Mouse (Mus musculus) CH12.LX (cell line): ENCODE measurements around the gene Gcfc2. TPM values are rescaled to one million over a fixed set of nuclear protein-coding genes. Genes with fewer than 3 reads are reported as not detected.

Experiments
- DNase-seq: peaks from one replicate; pipeline ENCODE4 v3.0.0-alpha.2; 2013; ENCODE audit errors: extremely low read depth
- H3K27ac ChIP-seq: 2 replicates; pipeline ENCODE4 v1.5.1; 2012; ENCODE audit warnings: low read depth, mild to moderate bottlenecking, control low read depth, moderate library complexity; ENCODE audit not compliant: insufficient read depth
- H3K27me3 ChIP-seq: replicated peaks from 2 replicates; pipeline ENCODE3; 2012; ENCODE audit warnings: inconsistent platforms
- H3K36me3 ChIP-seq, 2 experiments: replicated peaks in 1 of 2; 2 replicates each; pipeline versions ENCODE3 to v1.6.1; 2012; ENCODE audit warnings: inconsistent platforms in 1 of 2, low read length in 1 of 2, mild to moderate bottlenecking in 1 of 2, mixed read lengths in 1 of 2, moderate library complexity in 1 of 2; ENCODE audit not compliant: control insufficient read depth in 1 of 2, insufficient read depth in 1 of 2
- H3K4me1 ChIP-seq, 2 experiments: 2 replicates each; pipeline ENCODE4 v1.6.1; 2012; ENCODE audit warnings: inconsistent platforms in 1 of 2, moderate library complexity in 1 of 2; ENCODE audit not compliant: insufficient read depth in 2 of 2, control insufficient read depth in 1 of 2
- H3K4me2 ChIP-seq: 2 replicates; pipeline ENCODE4 v1.6.1; 2012; ENCODE audit warnings: low read depth, mild to moderate bottlenecking, control low read depth; ENCODE audit not compliant: poor library complexity, insufficient read depth, severe bottlenecking
- H3K4me3 ChIP-seq, 3 experiments: fragments of 150-350 bp in 1 of 3; sonication (generic) in 1 of 3; replicated peaks in 1 of 3; 2 replicates each; pipeline versions ENCODE3 to v1.5.1; 2011 to 2012; ENCODE audit warnings: low read depth in 2 of 3, low read length in 2 of 3, mild to moderate bottlenecking in 2 of 3, moderate library complexity in 2 of 3, control low read depth in 1 of 3, improper control_type of control experiment in 1 of 3, inconsistent platforms in 1 of 3, mixed read lengths in 1 of 3; ENCODE audit not compliant: poor library complexity in 1 of 3
- H3K79me2 ChIP-seq: replicated peaks from 2 replicates; pipeline ENCODE4 v1.6.1; 2012; ENCODE audit warnings: mild to moderate bottlenecking, moderate library complexity; ENCODE audit not compliant: control insufficient read depth, poor library complexity, insufficient read depth, severe bottlenecking; ENCODE audit errors: extremely low read depth
- H3K9ac ChIP-seq: 2 replicates; pipeline ENCODE4 v1.6.1; 2012; ENCODE audit warnings: low read depth, mild to moderate bottlenecking, control low read depth, moderate library complexity; ENCODE audit not compliant: insufficient read depth
- H3K9me3 ChIP-seq: replicated peaks from 2 replicates; pipeline ENCODE3; 2012; ENCODE audit warnings: low read length, inconsistent platforms, mixed read lengths
- CHD2 ChIP-seq: IDR thresholded peaks from 2 replicates; pipeline ENCODE4 v1.6.1; 2011; ENCODE audit warnings: low read length, improper control_type of control experiment
- CTCF ChIP-seq, 2 experiments: IDR thresholded peaks in 1 of 2; conservative IDR thresholded peaks in 1 of 2; 2 replicates each; pipeline ENCODE4 v1.5.1; 2011 to 2012; ENCODE audit warnings: low read depth in 2 of 2, low read length in 2 of 2, improper control_type of control experiment in 1 of 2, inconsistent platforms in 1 of 2, mild to moderate bottlenecking in 1 of 2, moderate library complexity in 1 of 2
- ELF1 ChIP-seq: IDR thresholded peaks from 2 replicates; pipeline ENCODE4 v1.6.1; 2014; ENCODE audit warnings: low read depth, mild to moderate bottlenecking, inconsistent platforms, low read length, improper control_type of control experiment
- EP300 ChIP-seq: IDR thresholded peaks from 2 replicates; pipeline ENCODE4 v1.6.1; 2011; ENCODE audit warnings: low read length, improper control_type of control experiment
- ETS1 ChIP-seq: conservative IDR thresholded peaks from 2 replicates; pipeline ENCODE4 v1.6.1; 2012; ENCODE audit warnings: low read depth, mild to moderate bottlenecking, inconsistent platforms, low read length, improper control_type of control experiment, moderate library complexity
- JUN ChIP-seq: IDR thresholded peaks from 2 replicates; pipeline ENCODE4 v1.6.1; 2011; ENCODE audit warnings: low read depth, mild to moderate bottlenecking, low read length, improper control_type of control experiment, moderate library complexity; ENCODE audit not compliant: insufficient read depth
- KAT2A ChIP-seq: IDR thresholded peaks from 2 replicates; pipeline ENCODE4 v1.6.1; 2012; ENCODE audit warnings: low read length, improper control_type of control experiment, inconsistent platforms; ENCODE audit not compliant: insufficient replicate concordance
- MAFK ChIP-seq: IDR thresholded peaks from 2 replicates; pipeline ENCODE4 v1.6.1; 2011; ENCODE audit warnings: low read length, improper control_type of control experiment; ENCODE audit not compliant: insufficient replicate concordance
- MEF2A ChIP-seq: IDR thresholded peaks from 2 replicates; pipeline ENCODE4 v1.6.1; 2014; ENCODE audit warnings: low read depth, mild to moderate bottlenecking, inconsistent platforms, low read length, improper control_type of control experiment, borderline replicate concordance
- MXI1 ChIP-seq: IDR thresholded peaks from 2 replicates; pipeline ENCODE4 v1.6.1; 2011; ENCODE audit warnings: mild to moderate bottlenecking, low read depth, low read length, improper control_type of control experiment
- MYC ChIP-seq: IDR thresholded peaks from 2 replicates; pipeline ENCODE4 v1.6.1; 2011; ENCODE audit warnings: low read depth, mild to moderate bottlenecking, improper control_type of control experiment, low read length
- NRF1 ChIP-seq: IDR thresholded peaks from 2 replicates; pipeline ENCODE4 v1.6.1; 2014; ENCODE audit warnings: low read depth, mild to moderate bottlenecking, inconsistent platforms, low read length, improper control_type of control experiment, moderate library complexity
- POLR2A ChIP-seq: IDR thresholded peaks from 2 replicates; pipeline ENCODE4 v1.6.1; 2011; ENCODE audit warnings: low read depth, mild to moderate bottlenecking, improper control_type of control experiment, low read length
- RAD21 ChIP-seq: IDR thresholded peaks from 2 replicates; pipeline ENCODE4 v1.6.1; 2011; ENCODE audit warnings: low read depth, mild to moderate bottlenecking, low read length, improper control_type of control experiment, moderate library complexity
- SIN3A ChIP-seq: IDR thresholded peaks from 2 replicates; pipeline ENCODE4 v1.6.1; 2012; ENCODE audit warnings: low read length, improper control_type of control experiment, inconsistent platforms
- SMC3 ChIP-seq: IDR thresholded peaks from 2 replicates; pipeline ENCODE4 v1.6.1; 2011; ENCODE audit warnings: low read depth, low read length, improper control_type of control experiment
- TCF12 ChIP-seq: IDR thresholded peaks from 2 replicates; pipeline ENCODE4 v1.6.1; 2014; ENCODE audit warnings: low read depth, mild to moderate bottlenecking, inconsistent platforms, low read length, improper control_type of control experiment
- USF2 ChIP-seq: conservative IDR thresholded peaks from 2 replicates; pipeline ENCODE4 v1.6.1; 2011; ENCODE audit warnings: low read depth, low read length, improper control_type of control experiment
- ZC3H11A ChIP-seq: IDR thresholded peaks from 2 replicates; pipeline ENCODE4 v1.6.1; 2012; ENCODE audit warnings: low read depth, mild to moderate bottlenecking, inconsistent platforms, low read length, improper control_type of control experiment
- ZKSCAN1 ChIP-seq: IDR thresholded peaks from 2 replicates; pipeline ENCODE4 v1.6.1; 2012; ENCODE audit warnings: low read depth, inconsistent platforms, low read length, improper control_type of control experiment, borderline replicate concordance
- ZMIZ1 ChIP-seq: IDR thresholded peaks from 2 replicates; pipeline ENCODE4 v1.6.1; 2012; ENCODE audit warnings: low read depth, mild to moderate bottlenecking, inconsistent platforms, low read length, improper control_type of control experiment
- dilution Hi-C: fragments of 300-500 bp; cut with MboI; formaldehyde crosslinking; loops from 2 replicates; pipeline ENCODE4 v1.14.3; 2020; ENCODE audit warnings: low sequenced_read_pairs; ENCODE audit not compliant: extremely low pct_unique_long_range_greater_than_20kb, extremely low pct_ligation_motif_present
- in situ Hi-C: fragments of 300-500 bp; cut with MboI; formaldehyde crosslinking; loops from 3 replicates; pipeline ENCODE4 v1.14.3; 2019; ENCODE audit warnings: low sequenced_read_pairs, low pct_ligation_motif_present, low pct_unique_long_range_greater_than_20kb, mixed read lengths
- polyA plus RNA-seq: library from polyadenylated mRNA; unstranded; fragments of >175 nt; gene quantifications from 2 replicates; pipeline ENCODE4 v1.2.1, GENCODE M21; 2012; ENCODE audit warnings: low read depth; ENCODE audit not compliant: insufficient read length
- total RNA-seq, 2 experiments: library from RNA; depleted of rRNA; stranded (reverse); fragments of 300-350 nt in 1 of 2; fragments of >200 nt in 1 of 2; gene quantifications; 2 replicates each; pipeline ENCODE4 v1.2.3; 2012 to 2014

The Gcfc2 gene
- total and polyA plus RNA-seq, 3 experiments: 11.3 to 15.4 (median 14.6) TPM

DNA sequence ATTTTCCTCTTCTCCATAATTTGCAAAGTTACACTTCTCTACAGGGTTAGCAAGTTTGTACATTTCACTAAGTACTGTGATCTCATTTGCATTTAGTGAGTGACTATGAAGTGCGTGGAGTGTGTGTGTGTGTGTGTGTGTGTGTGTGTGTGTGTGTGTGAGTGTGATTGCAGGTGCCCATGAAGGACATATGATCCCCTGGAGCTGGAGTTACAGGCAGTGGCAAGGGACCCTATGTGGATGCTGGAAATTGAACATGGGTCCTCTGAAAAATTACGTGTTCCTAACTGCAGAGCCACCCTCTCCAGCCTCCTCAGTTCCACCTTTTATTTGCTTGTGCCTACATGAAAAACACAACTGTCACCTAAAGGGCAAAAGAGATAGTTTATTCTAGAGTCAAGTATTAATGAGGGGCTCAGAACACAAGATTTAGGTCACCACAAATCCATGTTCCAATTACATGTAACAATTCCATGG, 42.6 kb downstream of the Gcfc2 start:
- no peak for TF ChIP-seq NRF1
- TF ChIP-seq USF2: no peak
- no peak for TF ChIP-seq SIN3A
- TF ChIP-seq ZC3H11A: no peak
- TF ChIP-seq CHD2: no peak
- no peak for TF ChIP-seq EP300
- no peak for TF ChIP-seq TCF12
- TF ChIP-seq KAT2A: no peak
- no peak for TF ChIP-seq MAFK
- TF ChIP-seq ELF1: no peak
- no peak for TF ChIP-seq MXI1
- no peak for TF ChIP-seq ZMIZ1
- TF ChIP-seq JUN: no peak
- no peak for TF ChIP-seq POLR2A
- TF ChIP-seq CTCF (conservative IDR thresholded peaks at IDR 0.05 in 1 of 2, IDR thresholded peaks at IDR 0.05 in 1 of 2; ENCODE audit: low read depth in 2 of 2, low read length in 2 of 2): no peak
- TF ChIP-seq ETS1: no peak
- no peak; the same call in 1 of the 2 replicates for TF ChIP-seq MYC
- TF ChIP-seq ZKSCAN1: no peak
- Histone ChIP-seq H3K4me1 (peaks cover 4 to 20% of the 10 kb centered on the region in 2 experiments; a peak in 2 of 4 replicates), H3K27me3 (peaks cover 14% of the 10 kb centered on the region), H3K36me3 (peaks cover 23 to 28% of the 10 kb centered on the region in 2 experiments), H3K4me3 (peak overlapping the region; percentile 15 to 92 (median 71)), H3K9me3 (no peaks in the 10 kb centered on the region), H3K4me2 (peak overlapping the region; percentile 69; the same call in 1 of the 2 replicates), H3K79me2 (peaks cover 14% of the 10 kb centered on the region), H3K27ac (no peak overlapping the region), H3K9ac (no peak overlapping the region)
- in situ Hi-C loops: loop anchor here (25.0 kb wide), 1 partner anchor 746 kb away; the partner anchor contains the start of gene Pole4
- dilution Hi-C loops: no loop called here
- DNase-seq: no peak

DNA sequence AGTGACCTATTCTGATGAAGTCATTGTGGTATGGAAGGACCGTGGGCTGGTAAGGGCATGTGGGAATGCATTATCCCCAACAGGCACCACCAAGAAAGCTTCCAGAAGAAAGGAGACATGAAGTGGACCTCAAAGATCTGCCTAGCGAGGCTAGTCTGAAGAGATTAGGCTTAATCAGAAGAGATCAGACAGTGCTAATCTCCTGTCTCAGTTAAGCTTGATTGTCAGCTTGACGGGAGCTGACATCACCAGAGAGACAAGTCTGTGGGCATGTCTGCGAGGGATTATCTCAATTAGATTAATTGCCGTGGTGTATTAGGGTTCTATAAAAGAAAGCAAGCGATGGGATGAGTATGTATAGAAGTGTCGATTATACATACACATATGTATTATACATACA, 47.7 kb downstream of the Gcfc2 start:
- H3K9me3 ChIP-seq: no peaks in the 10 kb centered on the region
- no peak for TF ChIP-seq MEF2A
- TF ChIP-seq SMC3: no peak
- no peak for TF ChIP-seq POLR2A
- TF ChIP-seq MAFK: no peak
- no peak for TF ChIP-seq CHD2
- no peak for TF ChIP-seq MXI1
- TF ChIP-seq RAD21: no peak
- H3K36me3 ChIP-seq: no peaks in the 10 kb centered on the region
- H3K27me3 ChIP-seq: peaks cover 18% of the 10 kb centered on the region
- dilution Hi-C loops: no loop called here
- peaks cover 0 to 3% of the 10 kb centered on the region in 2 experiments; a peak in 1 of 4 replicates for H3K4me1 ChIP-seq
- no peak overlapping the region for H3K4me2 ChIP-seq
- H3K79me2 ChIP-seq: no peaks in the 10 kb centered on the region
- H3K9ac ChIP-seq: no peak overlapping the region
- in situ Hi-C loops: loop anchor here (25.0 kb wide), 1 partner anchor 741 kb away; the partner anchor contains the start of gene Pole4
- no peak overlapping the region for H3K4me3 ChIP-seq
- no peak for DNase-seq
- no peak overlapping the region for H3K27ac ChIP-seq
